Mouse (Mus musculus): ENCODE data around the gene Nfib. TPM values are rescaled to one million over a fixed set of nuclear protein-coding genes. Genes with fewer than 3 reads are reported as not detected.

Gene Nfib
- total and polyA plus RNA-seq, 3 experiments: 0.04 to 0.11 (median 0.09) TPM

- DNase-seq (ENCODE audit: extremely low read depth): no peak
- dilution Hi-C loops (cut with MboI; ENCODE audit: extremely low pct_ligation_motif_present, extremely low pct_unique_long_range_greater_than_20kb, low sequenced_read_pairs) (no loop called here), in situ Hi-C loops (cut with MboI; ENCODE audit: low pct_ligation_motif_present, low pct_unique_long_range_greater_than_20kb, low sequenced_read_pairs) (no loop called here)
- Histone ChIP-seq H3K9ac (ENCODE audit: insufficient read depth, low read depth) (no peak overlapping the region), H3K4me2 (ENCODE audit: insufficient read depth, low read depth, poor library complexity, severe bottlenecking) (no peak overlapping the region), H3K9me3 (replicated peaks; ENCODE audit: low read length) (no peaks in the 10 kb centered on the region), H3K4me3 (replicated peaks in 1 of 3; ENCODE audit: low read depth in 2 of 3, low read length in 2 of 3, poor library complexity in 1 of 3) (no peak overlapping the region), H3K4me1 (ENCODE audit: control insufficient read depth in 1 of 2, insufficient read depth in 2 of 2) (no peaks in the 10 kb centered on the region), H3K79me2 (replicated peaks; ENCODE audit: control insufficient read depth, extremely low read depth, insufficient read depth, poor library complexity, severe bottlenecking) (no peaks in the 10 kb centered on the region), H3K27me3 (replicated peaks) (no peaks in the 10 kb centered on the region), H3K27ac (ENCODE audit: insufficient read depth, low read depth) (no peak overlapping the region), H3K36me3 (replicated peaks in 1 of 2; ENCODE audit: control insufficient read depth in 1 of 2, insufficient read depth in 1 of 2, low read length in 1 of 2) (no peaks in the 10 kb centered on the region)
- TF ChIP-seq MXI1 (IDR thresholded peaks at IDR 0.05; ENCODE audit: low read depth, low read length) (no peak), EP300 (IDR thresholded peaks at IDR 0.05; ENCODE audit: low read length) (no peak), MAFK (IDR thresholded peaks at IDR 0.05; ENCODE audit: insufficient replicate concordance, low read length) (no peak), CHD1 (IDR thresholded peaks at IDR 0.05; ENCODE audit: low read depth, low read length) (no peak), E2F4 (IDR thresholded peaks at IDR 0.05; ENCODE audit: insufficient replicate concordance, low read depth, low read length) (no peak), ZNF384 (IDR thresholded peaks at IDR 0.05; ENCODE audit: low read depth, low read length) (no peak), CHD2 (IDR thresholded peaks at IDR 0.05; ENCODE audit: low read length) (no peak), MAX (IDR thresholded peaks at IDR 0.05; ENCODE audit: low read length) (no peak), RAD21 (IDR thresholded peaks at IDR 0.05; ENCODE audit: low read depth, low read length) (no peak), ETS1 (conservative IDR thresholded peaks at IDR 0.05; ENCODE audit: low read depth, low read length) (no peak), POLR2A (IDR thresholded peaks at IDR 0.05; ENCODE audit: low read depth, low read length) (no peak), NELFE (IDR thresholded peaks at IDR 0.05; ENCODE audit: low read depth, low read length) (no peak)
Measured at GRCm38 (mm10) chr4:82699504-82699903, 6.0 kb downstream of the Nfib start.

GRCm38 (mm10) chr4:82698616-82699015 is 6.9 kb downstream of the Nfib start:
- dilution Hi-C loops (cut with MboI; ENCODE audit: extremely low pct_ligation_motif_present, extremely low pct_unique_long_range_greater_than_20kb, low sequenced_read_pairs): no loop called here
- Histone ChIP-seq H3K9me3 (replicated peaks; ENCODE audit: low read length) (no peaks in the 10 kb centered on the region), H3K4me1 (ENCODE audit: control insufficient read depth in 1 of 2, insufficient read depth in 2 of 2) (no peaks in the 10 kb centered on the region), H3K27me3 (replicated peaks) (no peaks in the 10 kb centered on the region), H3K79me2 (replicated peaks; ENCODE audit: control insufficient read depth, extremely low read depth, insufficient read depth, poor library complexity, severe bottlenecking) (no peaks in the 10 kb centered on the region), H3K9ac (ENCODE audit: insufficient read depth, low read depth) (no peak overlapping the region), H3K4me3 (replicated peaks in 1 of 3; ENCODE audit: low read depth in 2 of 3, low read length in 2 of 3, poor library complexity in 1 of 3) (no peak overlapping the region), H3K27ac (ENCODE audit: insufficient read depth, low read depth) (no peak overlapping the region), H3K36me3 (replicated peaks in 1 of 2; ENCODE audit: control insufficient read depth in 1 of 2, insufficient read depth in 1 of 2, low read length in 1 of 2) (no peaks in the 10 kb centered on the region), H3K4me2 (ENCODE audit: insufficient read depth, low read depth, poor library complexity, severe bottlenecking) (no peak overlapping the region)
- in situ Hi-C loops (cut with MboI; ENCODE audit: low pct_ligation_motif_present, low pct_unique_long_range_greater_than_20kb, low sequenced_read_pairs): no loop called here
- TF ChIP-seq MAFK (IDR thresholded peaks at IDR 0.05; ENCODE audit: insufficient replicate concordance, low read length): no peak
- no peak for TF ChIP-seq ZKSCAN1 (IDR thresholded peaks at IDR 0.05; ENCODE audit: borderline replicate concordance, low read depth, low read length)
- TF ChIP-seq MAX (IDR thresholded peaks at IDR 0.05; ENCODE audit: low read length): no peak
- TF ChIP-seq ZNF384 (IDR thresholded peaks at IDR 0.05; ENCODE audit: low read depth, low read length): no peak
- TF ChIP-seq UBTF (IDR thresholded peaks at IDR 0.05; ENCODE audit: low read depth, low read length): no peak
- no peak for TF ChIP-seq MAZ (IDR thresholded peaks at IDR 0.05; ENCODE audit: low read depth, low read length)
- TF ChIP-seq USF2 (conservative IDR thresholded peaks at IDR 0.05; ENCODE audit: low read depth, low read length): no peak
- no peak for TF ChIP-seq MEF2A (IDR thresholded peaks at IDR 0.05; ENCODE audit: borderline replicate concordance, low read depth, low read length)
- TF ChIP-seq JUN (IDR thresholded peaks at IDR 0.05; ENCODE audit: insufficient read depth, low read depth, low read length): no peak
- TF ChIP-seq BHLHE40 (IDR thresholded peaks at IDR 0.05; ENCODE audit: low read depth, low read length): no peak
- TF ChIP-seq ZC3H11A (IDR thresholded peaks at IDR 0.05; ENCODE audit: low read depth, low read length): no peak
- TF ChIP-seq NELFE (IDR thresholded peaks at IDR 0.05; ENCODE audit: low read depth, low read length): no peak
- TF ChIP-seq GABPA (IDR thresholded peaks at IDR 0.05; ENCODE audit: insufficient replicate concordance, low read depth, low read length): no peak
- TF ChIP-seq SIN3A (IDR thresholded peaks at IDR 0.05; ENCODE audit: low read length): no peak
- TF ChIP-seq POLR2A (IDR thresholded peaks at IDR 0.05; ENCODE audit: low read depth, low read length): no peak
- TF ChIP-seq ZMIZ1 (IDR thresholded peaks at IDR 0.05; ENCODE audit: low read depth, low read length): no peak
- no peak for DNase-seq (ENCODE audit: extremely low read depth)

Data from CH12.LX (cell line).